Mouse (Mus musculus) C2C12 (cell line): ENCODE results near the gene Capn1. TPM values are rescaled to one million over a fixed set of nuclear protein-coding genes. Genes with fewer than 3 reads are reported as not detected.

Experiments
- H3K27me3 ChIP-seq: one replicate; pipeline ENCODE4 v1.6.1; 2011; ENCODE audit not compliant: control insufficient read depth, insufficient read depth, insufficient read length
- H3K36me3 ChIP-seq: one replicate; pipeline ENCODE4 v1.6.1; 2011; ENCODE audit not compliant: control insufficient read depth, insufficient read depth
- H3K4me3 ChIP-seq: one replicate; pipeline ENCODE4 v1.5.1; 2011; ENCODE audit warnings: mild to moderate bottlenecking, control low read depth; ENCODE audit not compliant: poor library complexity, insufficient read depth, severe bottlenecking
- H3K79me2 ChIP-seq: one replicate; pipeline ENCODE4 v1.6.1; 2011; ENCODE audit not compliant: control insufficient read depth, insufficient read depth
- H3K79me3 ChIP-seq: one replicate; pipeline ENCODE4 v1.6.1; 2011; ENCODE audit warnings: low read depth, control low read depth
- H3ac ChIP-seq: one replicate; pipeline ENCODE3; 2011; ENCODE audit warnings: low read depth; ENCODE audit not compliant: control insufficient read depth, insufficient read length
- CEBPB ChIP-seq: IDR thresholded peaks from one replicate; pipeline ENCODE4 v1.6.1; 2011; ENCODE audit warnings: low read depth, mild to moderate bottlenecking, control low read depth, moderate library complexity
- CTCF ChIP-seq: IDR thresholded peaks from one replicate; pipeline ENCODE4 v1.5.1; 2011; ENCODE audit not compliant: control insufficient read depth, insufficient read depth, insufficient read length
- FOSL1 ChIP-seq: IDR thresholded peaks from one replicate; pipeline ENCODE4 v1.8.0; 2011; ENCODE audit warnings: mild to moderate bottlenecking, low read length; ENCODE audit not compliant: poor library complexity, insufficient read depth, severe bottlenecking
- MAX ChIP-seq: IDR thresholded peaks from one replicate; pipeline ENCODE4 v1.6.1; 2011; ENCODE audit warnings: mild to moderate bottlenecking, control low read depth
- MYOD1 ChIP-seq: IDR thresholded peaks from one replicate; pipeline ENCODE4 v1.6.1; 2011; ENCODE audit warnings: low read depth; ENCODE audit not compliant: control insufficient read depth, insufficient read length
- MYOG ChIP-seq: IDR thresholded peaks from one replicate; pipeline ENCODE4 v1.6.1; 2011; ENCODE audit not compliant: control insufficient read depth, insufficient read length; ENCODE audit errors: extremely low read depth
- USF1 ChIP-seq: IDR thresholded peaks from one replicate; pipeline ENCODE4 v1.6.1; 2011; ENCODE audit warnings: low read depth, mild to moderate bottlenecking, control low read depth, moderate library complexity
- polyA plus RNA-seq: library from polyadenylated mRNA; unstranded; fragments of >200 nt; fragmentation: generic; extraction: Trizol; gene quantifications from one replicate; pipeline ENCODE4 v1.2.1, GENCODE M21; 2012; ENCODE audit warnings: missing spikeins

Capn1 gene
- polyA plus RNA-seq, 1 experiment, result 36.9 TPM

DNA sequence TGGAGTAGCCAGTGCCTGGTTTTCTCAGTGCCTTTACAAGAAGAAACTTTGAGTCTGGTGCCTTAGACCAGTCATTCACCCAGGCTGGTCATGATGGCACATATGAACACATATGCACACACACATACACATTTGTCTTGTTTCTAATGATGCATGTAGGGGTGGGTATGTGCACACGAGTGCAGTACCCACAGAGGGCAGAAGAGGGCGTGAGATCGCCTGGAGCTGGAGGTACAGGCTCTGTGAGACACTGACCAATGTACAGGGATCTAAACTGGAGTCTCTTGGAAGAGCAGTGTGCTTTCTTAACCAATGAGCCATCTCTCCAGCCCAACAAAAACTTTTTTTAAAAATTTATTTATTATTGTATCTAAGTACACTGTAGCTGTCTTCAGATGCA is 17.5 kb downstream of the Capn1 start:
- TF ChIP-seq MYOD1, result no peak
- TF ChIP-seq MAX, result no peak
- TF ChIP-seq MYOG, result no peak
- TF ChIP-seq CEBPB, result no peak
- TF ChIP-seq USF1, result no peak
- no peak for TF ChIP-seq FOSL1
- no peak for TF ChIP-seq CTCF
- Histone ChIP-seq H3K4me3 (no peak overlapping the region), H3K36me3 (peaks cover 22% of the 10 kb centered on the region), H3K79me2 (no peaks in the 10 kb centered on the region), H3K27me3 (no peaks in the 10 kb centered on the region), H3K79me3 (no peaks in the 10 kb centered on the region), H3ac (no peak overlapping the region)

DNA sequence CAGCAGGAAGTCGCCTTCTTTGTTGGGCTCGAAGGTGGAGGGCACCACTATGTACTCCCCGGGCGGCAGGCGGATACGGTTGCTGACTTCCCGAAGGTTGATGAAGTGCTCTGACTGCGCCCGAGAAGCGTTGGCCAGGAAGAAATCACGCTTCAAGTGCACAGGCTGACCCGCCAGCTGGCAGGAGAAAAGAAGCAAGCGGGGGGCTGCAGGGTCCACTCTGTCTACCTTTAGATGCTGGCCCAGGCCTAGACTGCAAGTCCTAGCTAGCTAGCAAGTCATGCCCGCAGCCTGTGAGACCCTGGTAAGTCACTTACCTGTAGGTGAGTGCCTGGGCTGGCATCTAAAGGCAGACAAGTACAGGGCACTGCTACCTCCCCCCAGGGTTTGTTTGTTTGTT is 21.0 kb downstream of the Capn1 start:
- TF ChIP-seq USF1 (no peak), CEBPB (no peak), MAX (no peak), MYOD1 (no peak), FOSL1 (no peak), CTCF (no peak), MYOG (no peak)
- no peak overlapping the region for H3K4me3 ChIP-seq
- no peaks in the 10 kb centered on the region for H3K79me3 ChIP-seq
- H3K27me3 ChIP-seq, result no peaks in the 10 kb centered on the region
- no peak overlapping the region for H3ac ChIP-seq
- H3K36me3 ChIP-seq, result peaks cover 25% of the 10 kb centered on the region
- H3K79me2 ChIP-seq, result no peaks in the 10 kb centered on the region

GRCm38 (mm10) chr19:5992012-5992411 is 23.7 kb downstream of the Capn1 start:
- no peak overlapping the region for H3ac ChIP-seq
- H3K36me3 ChIP-seq, result peaks cover 25% of the 10 kb centered on the region
- H3K4me3 ChIP-seq, result no peak overlapping the region
- H3K79me2 ChIP-seq, result no peaks in the 10 kb centered on the region
- TF ChIP-seq FOSL1 (no peak), MYOD1 (peak; percentile 43)
- no peaks in the 10 kb centered on the region for H3K79me3 ChIP-seq
- H3K27me3 ChIP-seq, result no peaks in the 10 kb centered on the region

GRCm38 (mm10) chr19:5991467-5991866 is 24.2 kb downstream of the Capn1 start:
- Histone ChIP-seq H3ac (no peak overlapping the region), H3K79me3 (no peaks in the 10 kb centered on the region), H3K4me3 (no peak overlapping the region), H3K36me3 (peaks cover 25% of the 10 kb centered on the region), H3K79me2 (no peaks in the 10 kb centered on the region), H3K27me3 (no peaks in the 10 kb centered on the region)
- peak; percentile 60 for TF ChIP-seq USF1
- TF ChIP-seq FOSL1, result no peak
- peak; percentile 29 for TF ChIP-seq MAX

DNA sequence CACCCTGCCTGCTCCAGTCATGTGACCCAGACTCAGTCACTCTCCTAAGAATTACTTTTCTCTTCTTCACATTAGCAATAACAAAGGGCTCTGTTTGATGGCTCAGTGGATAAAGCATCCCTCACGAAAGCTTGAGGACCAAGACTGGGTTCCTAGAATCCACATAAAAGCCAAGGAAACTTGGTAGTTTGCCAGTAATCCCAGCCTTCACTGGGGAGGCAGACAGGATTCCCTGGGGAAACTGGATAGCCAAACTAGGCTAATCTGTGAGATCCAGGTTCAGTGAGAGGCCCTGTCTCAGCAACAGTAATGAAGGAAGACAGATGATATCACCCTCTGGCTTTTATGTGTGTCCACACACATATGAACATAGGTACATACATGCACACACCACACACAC is 24.8 kb downstream of the Capn1 start:
- TF ChIP-seq MYOD1, result no peak
- no peak for TF ChIP-seq CEBPB
- TF ChIP-seq CTCF, result no peak
- peak; percentile 61 for TF ChIP-seq USF1
- TF ChIP-seq FOSL1, result no peak
- TF ChIP-seq MAX, result no peak
- no peaks in the 10 kb centered on the region for H3K79me3 ChIP-seq
- peaks cover 21% of the 10 kb centered on the region for H3K36me3 ChIP-seq
- H3K4me3 ChIP-seq, result no peak overlapping the region
- H3ac ChIP-seq, result no peak overlapping the region
- H3K27me3 ChIP-seq, result no peaks in the 10 kb centered on the region
- no peaks in the 10 kb centered on the region for H3K79me2 ChIP-seq

GRCm38 (mm10) chr19:5990033-5990432 is 25.7 kb downstream of the Capn1 start:
- H3K27me3 ChIP-seq, result no peaks in the 10 kb centered on the region
- TF ChIP-seq MAX (no peak), CTCF (no peak), MYOD1 (no peak), MYOG (no peak), CEBPB (no peak), FOSL1 (no peak), USF1 (no peak)
- H3ac ChIP-seq, result no peak overlapping the region
- no peak overlapping the region for H3K4me3 ChIP-seq
- no peaks in the 10 kb centered on the region for H3K79me3 ChIP-seq
- no peaks in the 10 kb centered on the region for H3K79me2 ChIP-seq
- peaks cover 19% of the 10 kb centered on the region for H3K36me3 ChIP-seq

- Histone ChIP-seq H3K27me3 (no peaks in the 10 kb centered on the region), H3K36me3 (peaks cover 14% of the 10 kb centered on the region), H3K4me3 (no peak overlapping the region), H3K79me2 (no peaks in the 10 kb centered on the region), H3K79me3 (no peaks in the 10 kb centered on the region), H3ac (no peak overlapping the region)
- TF ChIP-seq MYOD1, result peak; percentile 91
- no peak for TF ChIP-seq MAX
Observed at GRCm38 (mm10) chr19:5989585-5989984, 26.1 kb downstream of the Capn1 start.
